Mouse (Mus musculus) neural tube, embryonic 13.5 days (tissue): ENCODE results near the gene Arhgef3. TPM values are rescaled to one million over a fixed set of nuclear protein-coding genes. Genes with fewer than 3 reads are reported as not detected.

ENCODE experiments used
- ATAC-seq: fragments of 200-750 bp; cut with Nextera tagmentation; 2 replicates; pipeline ENCODE4 v1.8.0; 2017; ENCODE audit warnings: low read depth, mild to moderate bottlenecking, moderate TSS enrichment, moderate library complexity
- H3K27ac ChIP-seq: fragments of 300-500 bp; sonication (generic); replicated peaks from 2 replicates; pipeline ENCODE4 v1.5.1; 2015; ENCODE audit warnings: moderate library complexity, mild to moderate bottlenecking, inconsistent platforms
- H3K27me3 ChIP-seq: fragments of 300-500 bp; sonication (generic); 2 replicates; pipeline ENCODE4 v1.6.1; 2015; ENCODE audit warnings: mild to moderate bottlenecking, inconsistent platforms
- H3K36me3 ChIP-seq: fragments of 300-500 bp; sonication (generic); 2 replicates; pipeline ENCODE4 v1.6.1; 2015; ENCODE audit warnings: mild to moderate bottlenecking, inconsistent platforms
- H3K4me1 ChIP-seq: fragments of 300-500 bp; sonication (generic); replicated peaks from 2 replicates; pipeline ENCODE4 v1.6.1; 2015; ENCODE audit warnings: inconsistent platforms
- H3K4me2 ChIP-seq: fragments of 300-500 bp; sonication (generic); 2 replicates; pipeline ENCODE4 v1.6.1; 2015; ENCODE audit warnings: inconsistent platforms, mild to moderate bottlenecking, moderate library complexity
- H3K4me3 ChIP-seq: fragments of 300-500 bp; sonication (generic); 2 replicates; pipeline ENCODE4 v1.5.1; 2015; ENCODE audit warnings: mild to moderate bottlenecking, inconsistent platforms
- H3K9ac ChIP-seq: fragments of 300-500 bp; sonication (generic); 2 replicates; pipeline ENCODE4 v1.6.1; 2015; ENCODE audit warnings: moderate library complexity, mild to moderate bottlenecking, inconsistent platforms
- H3K9me3 ChIP-seq: fragments of 300-500 bp; sonication (generic); 2 replicates; pipeline ENCODE4 v1.6.1; 2016; ENCODE audit warnings: inconsistent platforms
- WGBS: fragments of 180-500 bp; shearing (Covaris S2); methylation state at CpG from one replicate; pipeline ENCODE4 v1.1.7; 2015; 5-methylcytosine and 5-hydroxymethylcytosine counted together
- polyA plus RNA-seq: library from polyadenylated mRNA; unstranded; fragments of >200 nt; fragmentation: Nextera tagmentation; extraction: Ambion mirVana; gene quantifications from 2 replicates; pipeline ENCODE4 v1.2.1, GENCODE M21; 2015

The Arhgef3 gene
- 3.3 and 6.1 TPM in 2 replicates for polyA plus RNA-seq

- H3K4me2 ChIP-seq: peak within 1 kb of the TSS; percentile 99
- H3K36me3 ChIP-seq: no peaks in the 10 kb centered on the region
- ATAC-seq: peak; percentile 63; the same call in 1 of the 2 replicates
- peak within 1 kb of the TSS; percentile 54 for H3K4me3 ChIP-seq
- no peak within 1 kb of the TSS for H3K27ac ChIP-seq
- H3K9ac ChIP-seq: peak within 1 kb of the TSS; percentile 63
- H3K27me3 ChIP-seq: peaks cover 48% of the 10 kb centered on the region
- H3K4me1 ChIP-seq: peaks cover 13% of the 10 kb centered on the region
- 1% methylated on average over 57 of the region's 58 CpGs for WGBS
- no peaks in the 10 kb centered on the region for H3K9me3 ChIP-seq
These were observed at the start of gene Arhgef3 for GRCm38 (mm10) chr14:27114362-27115274. TSS of gene Arhgef3 (plus strand) at chr14:27114899.

GRCm38 (mm10) chr14:27066171-27066929, 48.3 kb upstream of the Arhgef3 start:
- Histone ChIP-seq H3K27ac (peak overlapping the region; percentile 18; the same call in 1 of the 2 replicates), H3K4me2 (peak overlapping the region; percentile 11; the same call in 1 of the 2 replicates), H3K9me3 (no peaks in the 10 kb centered on the region), H3K27me3 (no peaks in the 10 kb centered on the region), H3K4me1 (peaks cover 56% of the 10 kb centered on the region), H3K36me3 (no peaks in the 10 kb centered on the region), H3K4me3 (no peak overlapping the region), H3K9ac (peak overlapping the region; percentile 38; the same call in 1 of the 2 replicates)
- peak; percentile 56 for ATAC-seq
- 7% methylated on average over 9 of the region's 9 CpGs for WGBS

GRCm38 (mm10) chr14:27067866-27068271, 46.8 kb upstream of the Arhgef3 start:
- Histone ChIP-seq H3K27ac (peak overlapping the region; percentile 57; the same call in 1 of the 2 replicates), H3K27me3 (no peaks in the 10 kb centered on the region), H3K4me1 (peaks cover 70% of the 10 kb centered on the region), H3K36me3 (no peaks in the 10 kb centered on the region), H3K9me3 (no peaks in the 10 kb centered on the region), H3K4me2 (peak overlapping the region; percentile 33), H3K9ac (no peak overlapping the region), H3K4me3 (no peak overlapping the region)
- 12% methylated on average over 6 of the region's 6 CpGs for WGBS
- peak; percentile 55; the same call in 1 of the 2 replicates for ATAC-seq

- no peaks in the 10 kb centered on the region for H3K27me3 ChIP-seq
- ATAC-seq: no peak
- no peak overlapping the region for H3K9ac ChIP-seq
- WGBS: 33% methylated on average over 8 of the region's 8 CpGs
- no peak overlapping the region for H3K27ac ChIP-seq
- H3K36me3 ChIP-seq: no peaks in the 10 kb centered on the region
- no peak overlapping the region for H3K4me3 ChIP-seq
- peaks cover 87% of the 10 kb centered on the region for H3K4me1 ChIP-seq
- no peaks in the 10 kb centered on the region for H3K9me3 ChIP-seq
- H3K4me2 ChIP-seq: no peak overlapping the region
These were observed 45.1 kb upstream of the Arhgef3 start for GRCm38 (mm10) chr14:27069434-27070097.

- no peak overlapping the region for H3K4me3 ChIP-seq
- 49% methylated on average over 3 of the region's 3 CpGs for WGBS
- no peak for ATAC-seq
- H3K9ac ChIP-seq: no peak overlapping the region
- H3K4me1 ChIP-seq: peaks cover 92% of the 10 kb centered on the region
- no peaks in the 10 kb centered on the region for H3K27me3 ChIP-seq
- no peaks in the 10 kb centered on the region for H3K9me3 ChIP-seq
- H3K36me3 ChIP-seq: no peaks in the 10 kb centered on the region
- H3K4me2 ChIP-seq: no peak overlapping the region
- no peak overlapping the region for H3K27ac ChIP-seq
These were observed 44.6 kb upstream of the Arhgef3 start for GRCm38 (mm10) chr14:27070128-27070527.

GRCm38 (mm10) chr14:27070758-27071157, 43.9 kb upstream of the Arhgef3 start:
- Histone ChIP-seq H3K9me3 (no peaks in the 10 kb centered on the region), H3K27ac (no peak overlapping the region), H3K4me2 (no peak overlapping the region), H3K4me1 (peaks cover 94% of the 10 kb centered on the region), H3K27me3 (no peaks in the 10 kb centered on the region), H3K36me3 (no peaks in the 10 kb centered on the region), H3K4me3 (no peak overlapping the region), H3K9ac (no peak overlapping the region)
- WGBS: 24% methylated on average over 9 of the region's 9 CpGs
- ATAC-seq: no peak

DNA sequence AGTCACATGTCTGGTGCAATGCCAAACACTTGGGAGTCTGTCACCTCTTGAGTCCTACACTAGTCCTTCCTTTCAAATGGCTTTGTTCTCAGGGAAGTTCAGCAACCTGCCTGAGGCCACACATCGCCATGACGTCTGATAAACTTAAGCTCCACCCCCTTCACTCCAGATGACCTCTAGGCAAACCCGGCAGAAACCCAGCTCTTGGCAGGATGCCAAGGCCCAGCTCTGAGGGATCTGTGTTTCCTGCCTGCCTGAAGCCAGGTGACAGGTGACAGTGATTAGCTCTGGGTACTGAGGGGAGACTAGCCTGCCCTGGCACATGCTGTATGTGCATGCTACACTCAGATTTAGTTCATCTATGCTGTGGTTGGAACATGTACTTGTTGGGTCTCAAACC, 42.7 kb upstream of the Arhgef3 start:
- Histone ChIP-seq H3K9me3 (no peaks in the 10 kb centered on the region), H3K36me3 (no peaks in the 10 kb centered on the region), H3K4me3 (no peak overlapping the region), H3K27ac (no peak overlapping the region), H3K27me3 (no peaks in the 10 kb centered on the region), H3K4me2 (no peak overlapping the region), H3K9ac (no peak overlapping the region), H3K4me1 (peaks cover 91% of the 10 kb centered on the region)
- 11% methylated on average over 3 of the region's 3 CpGs for WGBS
- ATAC-seq: no peak

- WGBS: 64% methylated on average over 6 of the region's 6 CpGs
- Histone ChIP-seq H3K4me1 (peaks cover 65% of the 10 kb centered on the region), H3K4me2 (no peak overlapping the region), H3K9ac (no peak overlapping the region), H3K4me3 (no peak overlapping the region), H3K36me3 (no peaks in the 10 kb centered on the region), H3K9me3 (no peaks in the 10 kb centered on the region), H3K27me3 (no peaks in the 10 kb centered on the region), H3K27ac (no peak overlapping the region)
- no peak for ATAC-seq
These were observed 39.6 kb upstream of the Arhgef3 start for GRCm38 (mm10) chr14:27075084-27075483.

GRCm38 (mm10) chr14:27075909-27076521, 38.7 kb upstream of the Arhgef3 start:
- Histone ChIP-seq H3K9me3 (no peaks in the 10 kb centered on the region), H3K4me2 (no peak overlapping the region), H3K9ac (no peak overlapping the region), H3K36me3 (no peaks in the 10 kb centered on the region), H3K4me3 (no peak overlapping the region), H3K27me3 (no peaks in the 10 kb centered on the region), H3K27ac (peak overlapping the region; percentile 33; the same call in 1 of the 2 replicates), H3K4me1 (peaks cover 55% of the 10 kb centered on the region)
- peak; percentile 51; the same call in 1 of the 2 replicates for ATAC-seq
- 51% methylated on average over 8 of the region's 8 CpGs for WGBS

DNA sequence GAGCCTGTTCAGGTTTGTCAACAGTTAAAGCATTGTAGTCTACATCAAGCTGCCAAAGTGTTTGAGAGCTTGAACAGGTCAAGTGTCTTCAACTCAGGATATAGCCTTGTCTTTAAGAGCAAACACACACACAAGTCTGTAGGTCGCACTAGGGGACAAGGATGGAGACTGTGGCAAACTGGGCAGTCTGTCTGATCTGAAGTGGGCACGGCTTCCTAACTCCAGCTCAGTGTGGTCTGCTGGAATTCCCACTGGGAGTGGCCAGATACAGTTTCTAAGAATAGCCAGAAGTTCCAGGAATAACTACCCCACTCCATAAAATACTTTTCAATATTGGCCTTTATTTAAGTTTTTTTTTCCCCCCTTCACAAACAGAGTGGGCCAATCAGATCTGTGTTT, 38.2 kb upstream of the Arhgef3 start:
- WGBS: 93% methylated on average over 2 of the region's 2 CpGs
- Histone ChIP-seq H3K9ac (no peak overlapping the region), H3K27me3 (no peaks in the 10 kb centered on the region), H3K36me3 (no peaks in the 10 kb centered on the region), H3K27ac (peak overlapping the region; percentile 33; the same call in 1 of the 2 replicates), H3K4me3 (no peak overlapping the region), H3K9me3 (no peaks in the 10 kb centered on the region), H3K4me2 (no peak overlapping the region), H3K4me1 (peaks cover 50% of the 10 kb centered on the region)
- no peak for ATAC-seq

DNA sequence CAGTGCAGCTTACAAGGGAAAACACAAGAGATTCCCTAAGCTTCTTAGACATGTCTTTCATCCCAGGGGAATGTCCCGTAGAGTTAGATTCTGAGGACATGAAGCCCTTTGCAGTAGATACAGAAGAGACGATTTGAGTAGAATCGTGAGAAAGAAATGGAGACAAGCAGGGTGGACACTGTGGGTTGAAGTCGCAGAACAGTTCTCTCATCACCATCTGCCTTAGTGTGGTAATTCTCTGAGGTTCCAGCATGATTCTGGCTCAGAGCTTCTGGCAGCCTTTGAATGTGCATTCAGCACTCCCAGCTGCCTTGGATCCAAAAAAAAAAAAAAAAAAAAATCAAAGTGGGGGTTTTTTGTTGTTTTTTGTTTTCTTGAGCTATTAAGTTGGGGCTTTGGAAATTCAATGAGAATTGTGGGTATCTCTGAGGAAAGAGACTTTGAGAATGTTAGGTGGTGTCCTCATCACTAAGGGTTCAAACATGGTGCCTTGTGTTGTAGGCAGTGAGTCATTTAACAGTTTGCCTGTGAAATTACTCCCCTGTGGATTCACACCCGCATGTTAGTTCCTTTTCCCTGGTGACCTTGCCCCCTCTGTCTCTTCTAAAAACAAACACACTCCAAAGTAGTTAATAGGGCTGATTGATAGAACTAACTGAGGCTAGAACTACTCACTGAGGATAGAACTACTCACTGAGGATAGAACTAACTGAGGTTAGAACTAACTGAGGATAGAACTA, 33.0 kb upstream of the Arhgef3 start:
- Histone ChIP-seq H3K27me3 (no peaks in the 10 kb centered on the region), H3K4me3 (no peak overlapping the region), H3K27ac (no peak overlapping the region), H3K36me3 (no peaks in the 10 kb centered on the region), H3K4me1 (no peaks in the 10 kb centered on the region), H3K9ac (no peak overlapping the region), H3K4me2 (no peak overlapping the region), H3K9me3 (no peaks in the 10 kb centered on the region)
- ATAC-seq: no peak
- WGBS: 65% methylated on average over 5 of the region's 5 CpGs
